Mouse (Mus musculus) testis, postnatal 10 days (tissue): Measurements from ENCODE around the gene Tcaim.
"Not testable (repeated sequence)": the region's sequence is repeated elsewhere in the genome, so short reads cannot be mapped to it uniquely, and the experiment has no call there.

Experiments
- DNase-seq: peaks from one replicate; pipeline ENCODE4 v3.0.0; 2021; ENCODE audit warnings: low spot score

The Tcaim gene

DNA sequence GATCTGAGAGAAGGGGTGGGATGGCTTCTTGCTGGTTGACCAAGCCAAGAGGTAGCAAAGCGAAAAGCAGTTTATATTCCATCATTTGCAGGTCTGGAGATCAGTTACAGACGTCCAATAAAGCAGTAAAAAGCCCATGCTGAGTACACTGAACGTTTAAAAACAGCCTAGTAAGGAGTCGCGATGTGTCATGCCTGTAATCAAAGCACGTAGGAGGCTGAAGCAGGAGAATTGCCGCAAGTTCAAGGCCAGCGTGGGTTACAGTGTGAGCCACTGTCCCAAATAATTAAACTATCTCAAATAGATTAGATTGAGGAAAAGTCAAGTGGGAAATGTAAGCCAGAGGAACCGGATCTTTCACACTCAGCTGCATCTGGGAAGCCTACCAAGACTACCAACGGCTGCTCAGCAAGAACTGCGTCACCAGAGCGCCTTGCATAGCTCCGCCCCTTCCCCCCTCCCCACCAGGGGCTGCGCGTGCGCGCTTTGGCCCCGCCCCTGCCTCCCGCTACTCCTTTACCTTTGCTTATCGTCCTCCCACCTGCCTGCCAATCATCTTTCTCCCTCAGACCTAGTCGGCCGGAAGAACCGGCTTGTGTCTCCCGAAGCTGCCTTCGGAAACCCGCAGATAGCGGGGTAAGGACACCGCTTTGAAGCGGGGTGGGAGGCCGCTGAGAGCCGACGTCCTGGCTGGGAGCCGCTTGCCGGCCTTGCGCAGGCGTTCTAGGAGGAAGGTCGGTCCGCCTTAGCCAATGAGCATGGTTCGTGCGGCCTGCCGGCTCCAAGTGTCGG is at the start of gene Tcaim:
Tcaim (plus strand) TSS at position 487 of the 792 bp plus-strand sequence.
- DNase-seq = peak; percentile 95

DNA sequence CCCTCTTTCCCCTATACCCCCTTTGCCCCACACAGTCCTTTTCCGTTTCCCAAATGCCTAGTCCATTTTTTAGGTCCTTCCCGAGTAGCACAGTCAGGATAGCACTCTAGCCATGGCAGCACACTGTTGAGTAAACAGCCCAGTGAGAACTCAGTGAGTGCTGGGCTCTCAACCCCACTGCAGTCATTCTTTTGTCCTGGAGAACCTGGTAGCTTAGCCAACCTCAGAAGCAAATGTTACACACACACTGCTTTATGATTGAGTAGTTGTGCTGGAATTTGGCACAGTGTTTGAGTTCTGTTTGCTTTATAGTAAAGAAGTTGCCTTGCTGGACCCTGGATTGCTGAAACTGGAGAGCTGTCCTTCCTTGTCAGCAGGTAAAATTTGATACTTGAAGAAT is 47.7 kb upstream of the Tcaim start:
- DNase-seq = no peak

DNA sequence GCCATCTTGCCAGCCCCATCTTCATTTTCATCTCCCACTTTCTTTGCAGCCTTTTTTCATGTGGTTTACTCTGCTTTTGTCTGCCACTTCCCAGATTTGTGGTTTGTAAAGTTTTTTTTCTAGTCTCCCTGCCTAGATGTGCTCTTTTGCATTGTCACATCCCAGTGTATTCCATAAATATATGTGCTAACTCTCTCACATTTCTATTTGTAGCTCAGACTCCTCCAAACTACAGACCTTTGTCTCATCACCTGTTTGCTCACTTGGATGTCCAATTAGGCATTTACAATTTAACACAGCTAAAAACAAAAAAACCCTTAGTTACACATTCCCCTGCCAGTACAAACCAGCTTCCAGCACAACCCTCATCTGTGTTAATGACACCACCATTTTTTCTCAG is 45.2 kb upstream of the Tcaim start:
- no peak for DNase-seq

GRCm38 (mm10) chr9:122785231-122785630 is 20.1 kb upstream of the Tcaim start:
- no peak for DNase-seq

DNA sequence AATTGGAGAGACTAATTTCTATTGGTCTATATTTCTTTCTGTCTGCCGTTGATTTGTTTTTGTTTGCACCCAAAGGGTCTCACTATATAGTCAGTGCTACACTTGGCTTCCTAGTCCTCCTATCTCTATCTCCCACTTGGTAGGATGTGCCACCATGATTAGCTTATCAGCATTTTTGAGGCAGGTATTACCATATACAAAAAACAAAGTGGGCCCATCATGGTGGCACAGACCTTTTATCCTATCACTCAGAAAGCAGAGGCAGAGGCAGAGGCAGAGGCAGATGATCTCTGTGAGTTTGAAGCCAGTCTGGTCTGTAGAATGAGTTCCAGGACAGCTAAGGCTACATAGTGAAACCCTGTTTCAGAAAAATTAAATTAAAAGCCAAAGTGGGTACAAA is 18.8 kb upstream of the Tcaim start:
- no peak for DNase-seq

DNA sequence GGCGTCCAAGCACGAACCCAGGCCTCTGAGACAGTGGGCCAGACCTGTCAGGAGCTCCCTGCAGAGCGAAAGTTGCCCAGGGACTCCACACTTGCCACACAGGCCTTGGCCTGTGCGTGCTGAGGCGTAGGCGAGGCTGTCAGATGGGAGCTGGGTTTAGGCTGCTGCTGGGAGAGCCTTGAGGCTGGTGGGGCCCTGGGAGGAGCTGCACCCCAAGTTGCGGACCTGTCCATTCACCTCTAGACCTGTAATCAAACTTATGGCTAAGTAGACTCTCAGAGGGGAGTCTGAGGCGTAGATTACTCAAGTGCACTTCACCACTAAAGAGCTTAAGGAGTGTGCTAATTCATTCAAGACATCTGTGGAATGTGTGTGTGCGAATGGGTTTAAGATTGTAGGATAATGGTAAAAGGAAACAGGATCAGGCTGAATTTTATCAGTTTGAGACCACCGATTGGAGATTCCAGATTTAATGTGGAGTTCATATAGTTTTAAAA is 554 bp downstream of the Tcaim start:
- no peak for DNase-seq

DNA sequence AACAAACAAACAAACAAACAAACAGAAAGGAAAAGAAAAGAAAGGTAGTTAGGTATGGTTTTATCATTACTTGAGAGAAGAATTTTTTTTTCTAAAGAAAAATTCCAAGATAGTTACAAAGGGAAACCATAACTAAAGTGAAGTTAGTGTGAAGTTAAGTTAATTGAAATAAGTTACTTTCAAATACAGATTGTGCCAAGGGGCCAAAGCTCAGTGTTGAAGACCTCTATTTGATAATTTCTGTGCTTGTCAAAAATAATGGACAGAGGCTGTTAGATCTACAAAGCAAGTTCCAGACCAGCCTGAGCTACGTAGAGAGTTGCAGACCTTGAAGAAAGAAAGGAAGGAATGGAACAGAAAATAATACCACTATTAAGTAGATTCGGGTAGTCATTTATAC is 1.8 kb downstream of the Tcaim start:
- DNase-seq = no peak

GRCm38 (mm10) chr9:122810212-122810611 is 4.9 kb downstream of the Tcaim start:
- no peak for DNase-seq

DNA sequence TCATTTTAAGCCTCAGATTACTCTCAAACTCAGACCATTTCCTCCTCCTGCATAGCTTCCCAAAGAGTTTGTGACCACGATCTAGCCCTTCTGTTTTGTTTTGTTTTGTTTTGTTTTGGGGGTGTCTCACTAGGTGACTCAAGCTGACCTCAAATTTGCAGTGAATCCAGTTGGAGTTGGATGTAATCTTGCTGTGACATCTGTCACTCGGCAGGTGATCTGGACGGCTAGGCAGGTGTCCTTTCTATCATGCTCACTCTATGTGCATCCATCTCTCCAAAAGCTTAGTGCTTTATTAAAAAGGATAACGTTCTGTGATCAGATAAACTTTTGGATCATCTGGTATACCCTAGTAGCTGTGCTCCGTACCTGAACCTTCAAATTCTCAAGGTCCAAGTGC is 7.0 kb downstream of the Tcaim start:
- no peak for DNase-seq

- DNase-seq = no peak
Measured at GRCm38 (mm10) chr9:122814775-122815174, 9.4 kb downstream of the Tcaim start.

- DNase-seq = no peak
Measured at GRCm38 (mm10) chr9:122815239-122815851, 10.0 kb downstream of the Tcaim start.

DNA sequence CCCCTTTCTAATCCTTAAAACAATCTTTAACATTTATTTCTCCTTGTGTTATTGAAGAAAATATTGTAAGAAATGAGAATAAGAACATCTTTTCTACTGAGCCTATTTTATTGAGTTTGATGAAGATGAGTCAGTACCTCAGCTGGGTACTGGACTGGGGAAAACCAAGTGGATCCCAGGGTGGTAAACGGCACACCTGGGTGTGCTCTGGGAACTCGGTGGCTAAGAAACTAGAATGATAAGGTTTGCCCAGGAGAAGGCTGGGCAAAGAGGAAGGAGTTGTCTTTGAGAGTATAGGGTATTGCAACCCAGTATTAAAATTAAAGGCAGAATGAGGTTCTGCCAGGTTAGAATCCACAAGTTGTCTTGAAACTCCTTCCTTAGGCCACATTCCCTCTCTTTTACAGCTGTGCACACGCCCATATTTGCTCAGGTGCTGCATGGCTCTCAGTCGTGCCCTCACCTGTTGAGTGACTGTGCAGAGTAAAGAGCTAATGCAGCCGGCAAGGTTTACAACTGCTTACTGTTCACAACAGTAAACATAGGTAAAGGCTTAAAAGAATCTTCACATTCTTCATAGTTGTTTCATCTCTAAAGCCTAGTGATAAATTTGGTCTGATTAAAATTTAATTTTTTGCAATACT is 18.2 kb downstream of the Tcaim start:
- DNase-seq = no peak

DNA sequence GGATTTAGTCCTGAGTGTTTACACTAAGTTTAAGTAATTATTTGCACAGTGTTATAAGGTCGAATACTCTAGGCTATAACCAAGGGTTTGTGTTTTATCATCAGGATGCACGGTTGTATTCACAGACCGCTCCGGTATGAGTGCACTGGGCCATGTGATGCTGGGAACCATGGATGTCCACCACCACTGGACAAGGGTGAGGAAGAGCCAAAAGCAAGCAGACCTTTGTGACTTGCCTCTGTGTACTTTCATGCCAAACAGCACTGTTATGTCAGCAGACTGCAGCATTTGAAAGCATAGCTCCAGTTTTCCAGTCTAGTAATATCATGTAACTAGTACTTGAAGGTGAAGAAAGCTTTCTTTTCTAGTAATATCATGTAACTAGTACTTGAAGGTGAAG is 21.4 kb downstream of the Tcaim start:
- DNase-seq = no peak

DNA sequence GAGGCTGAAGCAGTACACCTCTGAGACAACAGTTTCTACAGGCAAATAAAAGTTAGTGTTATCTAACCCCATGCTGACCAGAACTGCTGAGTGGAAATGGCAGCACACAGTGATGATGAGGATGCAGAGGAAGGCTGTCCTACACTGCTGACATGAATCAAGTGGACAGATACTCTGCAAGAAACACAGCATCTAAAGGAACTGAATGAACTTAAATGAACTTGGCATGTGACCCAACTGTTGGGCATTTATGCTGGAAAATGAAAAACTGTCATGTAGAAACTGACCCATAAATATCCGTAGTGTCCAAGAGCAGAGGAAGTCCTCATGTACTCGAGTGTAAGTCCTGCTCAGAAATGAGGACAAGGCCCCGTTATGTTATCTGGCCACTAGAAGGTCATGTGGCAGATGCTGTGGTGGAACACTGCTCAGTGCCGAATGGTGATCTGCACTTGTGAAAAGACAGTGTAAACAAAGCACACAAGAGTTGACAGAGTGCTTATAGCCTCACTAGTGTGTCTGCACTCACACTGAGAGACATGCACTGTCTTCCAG is 24.6 kb downstream of the Tcaim start:
- no peak for DNase-seq

DNA sequence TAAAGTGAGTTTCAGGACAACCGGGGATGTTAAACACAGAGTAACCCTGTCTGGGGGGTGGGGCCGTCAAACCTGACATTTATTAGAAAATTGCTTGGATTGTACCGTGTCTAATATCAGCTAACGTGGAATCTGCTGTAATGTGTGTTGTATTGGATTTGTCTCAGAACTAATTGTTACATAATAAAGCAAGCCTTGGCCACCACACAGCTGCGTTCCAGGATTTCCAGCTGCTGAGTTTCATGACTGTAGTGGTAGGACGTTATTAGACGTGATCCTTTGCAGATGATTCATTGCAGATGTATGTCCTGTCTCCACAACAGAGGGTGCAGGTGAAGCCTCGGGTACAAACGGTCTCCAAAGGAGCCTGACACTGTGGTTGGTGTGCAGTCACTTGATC is 30.8 kb downstream of the Tcaim start:
- DNase-seq = no peak

DNA sequence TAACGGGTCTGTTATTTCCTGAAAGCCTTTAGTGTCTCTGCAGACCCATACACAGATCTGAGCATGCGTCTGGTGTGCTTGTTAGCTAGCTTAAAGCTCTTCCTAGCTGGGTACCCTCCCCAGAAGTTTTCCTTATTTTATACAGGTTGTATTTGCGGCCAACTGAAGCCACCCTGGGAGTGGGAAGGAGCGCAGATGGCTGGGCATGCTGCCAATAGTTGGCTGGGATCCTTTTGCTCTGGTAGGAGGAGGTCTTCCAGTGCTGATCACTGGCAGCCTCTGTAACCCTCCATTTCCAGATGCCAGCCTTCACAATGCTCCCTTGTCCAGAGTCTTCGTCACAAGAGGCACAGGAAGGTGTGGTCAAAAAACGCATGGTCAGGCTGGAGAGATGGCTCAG is 31.5 kb downstream of the Tcaim start:
- peak; percentile 74 for DNase-seq

GRCm38 (mm10) chr9:122837216-122837615 is 31.9 kb downstream of the Tcaim start:
- no peak for DNase-seq

GRCm38 (mm10) chr9:122837680-122838079 is 32.3 kb downstream of the Tcaim start:
- DNase-seq = peak; percentile 72

GRCm38 (mm10) chr9:122843760-122844159 is 38.4 kb downstream of the Tcaim start, which contains the start of gene Gm35549:
TSS of gene Gm35549 (minus strand) at chr9:122844035.
- no peak for DNase-seq

- no peak for DNase-seq
Measured at GRCm38 (mm10) chr9:122845621-122846020, 40.3 kb downstream of the Tcaim start.

- no peak for DNase-seq
Measured at GRCm38 (mm10) chr9:122846156-122846555, 40.8 kb downstream of the Tcaim start.

GRCm38 (mm10) chr9:122847811-122848311 is 42.5 kb downstream of the Tcaim start:
- DNase-seq = not testable (repeated sequence)
